Mouse (Mus musculus): ENCODE data around the gene 1810055G02Rik.

The 1810055G02Rik gene

GRCm38 (mm10) chr19:3694476-3694875 is 13.6 kb upstream of the 1810055G02Rik start:
- in situ Hi-C loops (cut with MboI; ENCODE audit: unreplicated experiment in 2 of 2), result no loop called here

GRCm38 (mm10) chr19:3695006-3695405 is 13.1 kb upstream of the 1810055G02Rik start:
- in situ Hi-C loops (cut with MboI; ENCODE audit: unreplicated experiment in 2 of 2), result no loop called here

- in situ Hi-C loops (cut with MboI; ENCODE audit: unreplicated experiment in 2 of 2), result no loop called here
Observed at GRCm38 (mm10) chr19:3695471-3695870, 12.6 kb upstream of the 1810055G02Rik start.

- in situ Hi-C loops (cut with MboI; ENCODE audit: unreplicated experiment in 2 of 2), result no loop called here
Observed at GRCm38 (mm10) chr19:3695976-3696375, 12.1 kb upstream of the 1810055G02Rik start.

GRCm38 (mm10) chr19:3698035-3698434 is 10.1 kb upstream of the 1810055G02Rik start:
- in situ Hi-C loops (cut with MboI; ENCODE audit: unreplicated experiment in 2 of 2), result no loop called here

- in situ Hi-C loops (cut with MboI; ENCODE audit: unreplicated experiment in 2 of 2), result no loop called here
Observed at GRCm38 (mm10) chr19:3699508-3700438, 8.3 kb upstream of the 1810055G02Rik start.

- in situ Hi-C loops (cut with MboI; ENCODE audit: unreplicated experiment in 2 of 2), result no loop called here
Observed at GRCm38 (mm10) chr19:3702460-3702859, 5.6 kb upstream of the 1810055G02Rik start.

GRCm38 (mm10) chr19:3706258-3706657 is 1.8 kb upstream of the 1810055G02Rik start:
- in situ Hi-C loops (cut with MboI; ENCODE audit: unreplicated experiment in 2 of 2), result no loop called here

GRCm38 (mm10) chr19:3707553-3707952 is 540 bp upstream of the 1810055G02Rik start:
- in situ Hi-C loops (cut with MboI; ENCODE audit: unreplicated experiment in 2 of 2), result no loop called here

- in situ Hi-C loops (cut with MboI; ENCODE audit: unreplicated experiment in 2 of 2), result no loop called here
Observed at GRCm38 (mm10) chr19:3709013-3709787, 1.1 kb downstream of the 1810055G02Rik start.

- in situ Hi-C loops (cut with MboI; ENCODE audit: unreplicated experiment in 2 of 2), result loop anchor here in 1 of 2 experiments (10.0 kb wide), 2 partner anchors 316 to 416 kb away; no protein-coding TSS in a partner anchor
Observed at GRCm38 (mm10) chr19:3710436-3710835, 2.3 kb downstream of the 1810055G02Rik start.

- in situ Hi-C loops (cut with MboI; ENCODE audit: unreplicated experiment in 2 of 2), result loop anchor here in 1 of 2 experiments (10.0 kb wide), 2 partner anchors 320 to 420 kb away; no protein-coding TSS in a partner anchor
Observed at GRCm38 (mm10) chr19:3714381-3714780, 6.3 kb downstream of the 1810055G02Rik start.

GRCm38 (mm10) chr19:3718481-3719361 is 10.6 kb downstream of the 1810055G02Rik start:
- in situ Hi-C loops (cut with MboI; ENCODE audit: unreplicated experiment in 2 of 2), result loop anchor here in 1 of 2 experiments (5.0 to 10.0 kb wide), 3 partner anchors 66 to 424 kb away; no protein-coding TSS in a partner anchor

- in situ Hi-C loops (cut with MboI; ENCODE audit: unreplicated experiment in 2 of 2), result loop anchor here in 1 of 2 experiments (5.0 to 10.0 kb wide), 3 partner anchors 67 to 425 kb away; no protein-coding TSS in a partner anchor
Observed at GRCm38 (mm10) chr19:3719362-3719891, 11.3 kb downstream of the 1810055G02Rik start.

- in situ Hi-C loops (cut with MboI; ENCODE audit: unreplicated experiment in 2 of 2), result loop anchor here in 1 of 2 experiments (5.0 kb wide), 1 partner anchor 101 kb away; no protein-coding TSS in a partner anchor
Observed at GRCm38 (mm10) chr19:3723170-3723569, 15.1 kb downstream of the 1810055G02Rik start.

- in situ Hi-C loops (cut with MboI; ENCODE audit: unreplicated experiment in 2 of 2), result loop anchor here in 1 of 2 experiments (5.0 kb wide), 1 partner anchor 102 kb away; no protein-coding TSS in a partner anchor
Observed at GRCm38 (mm10) chr19:3723904-3724303, 15.8 kb downstream of the 1810055G02Rik start.

GRCm38 (mm10) chr19:3724779-3725178 is 16.7 kb downstream of the 1810055G02Rik start:
- in situ Hi-C loops (cut with MboI; ENCODE audit: unreplicated experiment in 2 of 2), result loop anchor here in 1 of 2 experiments (5.0 kb wide), 1 partner anchor 102 kb away; no protein-coding TSS in a partner anchor

GRCm38 (mm10) chr19:3728901-3729300 is 20.8 kb downstream of the 1810055G02Rik start:
- in situ Hi-C loops (cut with MboI; ENCODE audit: unreplicated experiment in 2 of 2), result no loop called here

Data from v-Abl transformed pro-B cells (cell line).